Mouse (Mus musculus): ENCODE measurements around the gene Tnfaip3. TPM values are rescaled to one million over a fixed set of nuclear protein-coding genes. Genes with fewer than 3 reads are reported as not detected.

Tnfaip3 gene
- polyA plus RNA-seq, 1 experiment from 2014 or later, result 1.9 TPM

- Histone ChIP-seq H3K27me3 (replicated peaks; ENCODE audit: control insufficient read depth, insufficient read depth, low read length) (no peaks in the 10 kb centered on the region), H3K9me3 (replicated peaks; ENCODE audit: control insufficient read depth, low read length) (no peaks in the 10 kb centered on the region), H3K36me3 (ENCODE audit: control insufficient read depth, insufficient read depth, low read length) (no peaks in the 10 kb centered on the region), H3K4me2 (ENCODE audit: low read length) (no peak overlapping the region), H3K9ac (ENCODE audit: low read length) (no peak overlapping the region), H3K27ac (ENCODE audit: low read depth, low read length) (no peak overlapping the region), H3K4me3 (ENCODE audit: low read depth, low read length) (no peak overlapping the region), H3K4me1 (ENCODE audit: control insufficient read depth, insufficient read depth, low read length) (no peaks in the 10 kb centered on the region)
- 92% methylated on average over 4 of the region's 4 CpGs for WGBS
- ATAC-seq, result no peak
- DNase-seq (ENCODE audit: low spot score), result no peak
Observed at GRCm38 (mm10) chr10:18991057-18991456, 24.4 kb downstream of the Tnfaip3 start.

GRCm38 (mm10) chr10:18987907-18988199 is 27.6 kb downstream of the Tnfaip3 start:
- Histone ChIP-seq H3K4me3 (ENCODE audit: low read depth, low read length) (no peak overlapping the region), H3K36me3 (ENCODE audit: control insufficient read depth, insufficient read depth, low read length) (no peaks in the 10 kb centered on the region), H3K4me1 (ENCODE audit: control insufficient read depth, insufficient read depth, low read length) (no peaks in the 10 kb centered on the region), H3K9ac (ENCODE audit: low read length) (no peak overlapping the region), H3K27me3 (replicated peaks; ENCODE audit: control insufficient read depth, insufficient read depth, low read length) (no peaks in the 10 kb centered on the region), H3K4me2 (ENCODE audit: low read length) (no peak overlapping the region), H3K27ac (ENCODE audit: low read depth, low read length) (no peak overlapping the region), H3K9me3 (replicated peaks; ENCODE audit: control insufficient read depth, low read length) (no peaks in the 10 kb centered on the region)
- DNase-seq (ENCODE audit: low spot score), result no peak
- 71% methylated on average over 2 of the region's 2 CpGs for WGBS
- ATAC-seq, result no peak

DNA sequence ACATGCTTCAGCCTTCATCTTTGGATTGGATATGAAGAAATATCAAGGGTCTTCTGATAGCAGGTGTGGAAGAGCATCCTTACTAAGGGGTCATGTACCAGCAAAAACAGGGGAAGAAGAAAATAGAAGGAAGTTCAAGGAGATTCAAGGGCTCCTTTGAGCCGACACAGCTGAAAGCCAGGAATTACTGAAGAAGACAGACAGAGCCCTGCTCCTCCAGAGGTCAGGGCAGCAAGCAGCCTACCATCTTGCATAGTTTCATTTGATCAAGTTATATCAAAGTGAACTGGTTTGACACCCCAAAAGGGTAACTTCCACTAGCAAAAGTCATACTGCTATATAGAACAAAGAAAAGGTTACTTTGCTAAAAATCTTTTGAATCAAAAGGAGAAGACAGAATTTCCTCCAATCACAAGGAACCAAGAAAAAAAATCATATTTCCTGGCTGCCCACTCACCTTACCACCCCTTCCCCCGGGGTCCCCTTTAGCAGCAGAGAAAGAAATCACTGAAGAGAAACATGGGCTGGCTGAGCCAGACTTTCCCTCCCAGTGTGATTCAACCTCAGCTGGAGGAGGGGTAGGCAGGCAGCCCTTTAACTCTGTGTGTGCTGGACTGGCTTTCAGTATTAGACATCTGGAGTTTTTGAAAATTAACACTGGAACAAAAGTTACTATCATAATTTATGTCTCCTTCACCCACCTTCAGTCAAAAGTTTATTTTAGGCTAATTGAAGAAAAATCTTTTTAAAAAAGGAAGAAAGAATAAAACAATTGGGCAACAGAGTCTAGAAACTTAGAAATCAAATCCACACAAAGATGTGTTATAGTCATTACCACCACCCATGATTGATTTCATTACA is 28.2 kb downstream of the Tnfaip3 start:
- 0 out of 2 replicates have a peak, but pooled peaks have one; percentile 58 for ATAC-seq
- 34% methylated on average over 2 of the region's 2 CpGs for WGBS
- Histone ChIP-seq H3K4me2 (ENCODE audit: low read length) (no peak overlapping the region), H3K4me1 (ENCODE audit: control insufficient read depth, insufficient read depth, low read length) (no peaks in the 10 kb centered on the region), H3K27ac (ENCODE audit: low read depth, low read length) (no peak overlapping the region), H3K9ac (ENCODE audit: low read length) (no peak overlapping the region), H3K4me3 (ENCODE audit: low read depth, low read length) (no peak overlapping the region), H3K9me3 (replicated peaks; ENCODE audit: control insufficient read depth, low read length) (no peaks in the 10 kb centered on the region), H3K36me3 (ENCODE audit: control insufficient read depth, insufficient read depth, low read length) (no peaks in the 10 kb centered on the region), H3K27me3 (replicated peaks; ENCODE audit: control insufficient read depth, insufficient read depth, low read length) (no peaks in the 10 kb centered on the region)
- no peak for DNase-seq (ENCODE audit: low spot score)

GRCm38 (mm10) chr10:18985516-18985915 is 29.9 kb downstream of the Tnfaip3 start:
- no peaks in the 10 kb centered on the region for H3K4me1 ChIP-seq (ENCODE audit: control insufficient read depth, insufficient read depth, low read length)
- H3K27me3 ChIP-seq (replicated peaks; ENCODE audit: control insufficient read depth, insufficient read depth, low read length), result no peaks in the 10 kb centered on the region
- DNase-seq (ENCODE audit: low spot score) (no peak), ATAC-seq (no peak)
- H3K27ac ChIP-seq (ENCODE audit: low read depth, low read length), result no peak overlapping the region
- no peak overlapping the region for H3K9ac ChIP-seq (ENCODE audit: low read length)
- 86% methylated on average over 3 of the region's 3 CpGs for WGBS
- H3K36me3 ChIP-seq (ENCODE audit: control insufficient read depth, insufficient read depth, low read length), result no peaks in the 10 kb centered on the region
- H3K9me3 ChIP-seq (replicated peaks; ENCODE audit: control insufficient read depth, low read length), result no peaks in the 10 kb centered on the region
- H3K4me3 ChIP-seq (ENCODE audit: low read depth, low read length), result no peak overlapping the region
- H3K4me2 ChIP-seq (ENCODE audit: low read length), result no peak overlapping the region

DNA sequence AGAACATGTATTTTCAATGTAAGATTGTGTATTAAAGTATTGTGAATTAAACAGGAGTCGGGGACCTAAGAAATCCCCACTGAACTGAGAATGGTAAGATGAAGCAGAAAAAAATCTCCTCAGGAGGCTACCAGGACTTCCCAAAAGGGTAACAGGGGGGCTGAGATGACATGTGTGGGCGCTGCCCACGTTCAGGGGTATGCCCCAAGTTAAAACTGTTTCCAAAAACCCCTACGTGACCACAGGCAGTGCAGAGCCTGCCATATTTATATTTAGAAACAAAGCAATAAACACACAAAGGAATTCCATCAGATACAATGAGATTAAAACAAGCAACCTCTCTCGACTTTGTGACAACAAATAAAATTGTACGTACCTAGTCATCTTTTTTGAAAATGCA is 31.9 kb downstream of the Tnfaip3 start:
- Histone ChIP-seq H3K4me3 (ENCODE audit: low read depth, low read length) (no peak overlapping the region), H3K4me1 (ENCODE audit: control insufficient read depth, insufficient read depth, low read length) (no peaks in the 10 kb centered on the region), H3K27ac (ENCODE audit: low read depth, low read length) (no peak overlapping the region), H3K36me3 (ENCODE audit: control insufficient read depth, insufficient read depth, low read length) (no peaks in the 10 kb centered on the region), H3K4me2 (ENCODE audit: low read length) (no peak overlapping the region), H3K9me3 (replicated peaks; ENCODE audit: control insufficient read depth, low read length) (no peaks in the 10 kb centered on the region), H3K27me3 (replicated peaks; ENCODE audit: control insufficient read depth, insufficient read depth, low read length) (no peaks in the 10 kb centered on the region), H3K9ac (ENCODE audit: low read length) (no peak overlapping the region)
- 79% methylated on average over 6 of the region's 6 CpGs for WGBS
- DNase-seq (ENCODE audit: low spot score) (no peak), ATAC-seq (no peak)

GRCm38 (mm10) chr10:18974486-18974885 is 41.0 kb downstream of the Tnfaip3 start:
- no peaks in the 10 kb centered on the region for H3K9me3 ChIP-seq (replicated peaks; ENCODE audit: control insufficient read depth, low read length)
- DNase-seq (ENCODE audit: low spot score), result no peak
- H3K4me3 ChIP-seq (ENCODE audit: low read depth, low read length), result no peak overlapping the region
- ATAC-seq, result no peak
- WGBS, result 82% methylated on average over 3 of the region's 3 CpGs
- no peaks in the 10 kb centered on the region for H3K36me3 ChIP-seq (ENCODE audit: control insufficient read depth, insufficient read depth, low read length)
- no peaks in the 10 kb centered on the region for H3K27me3 ChIP-seq (replicated peaks; ENCODE audit: control insufficient read depth, insufficient read depth, low read length)
- no peak overlapping the region for H3K4me2 ChIP-seq (ENCODE audit: low read length)
- H3K27ac ChIP-seq (ENCODE audit: low read depth, low read length), result no peak overlapping the region
- no peaks in the 10 kb centered on the region for H3K4me1 ChIP-seq (ENCODE audit: control insufficient read depth, insufficient read depth, low read length)
- no peak overlapping the region for H3K9ac ChIP-seq (ENCODE audit: low read length)

GRCm38 (mm10) chr10:18966893-18967292 is 48.6 kb downstream of the Tnfaip3 start:
- H3K9me3 ChIP-seq (replicated peaks; ENCODE audit: control insufficient read depth, low read length), result no peaks in the 10 kb centered on the region
- H3K27ac ChIP-seq (ENCODE audit: low read depth, low read length), result no peak overlapping the region
- no peak overlapping the region for H3K9ac ChIP-seq (ENCODE audit: low read length)
- H3K4me3 ChIP-seq (ENCODE audit: low read depth, low read length), result no peak overlapping the region
- DNase-seq (ENCODE audit: low spot score) (no peak), ATAC-seq (no peak)
- H3K4me1 ChIP-seq (ENCODE audit: control insufficient read depth, insufficient read depth, low read length), result no peaks in the 10 kb centered on the region
- H3K27me3 ChIP-seq (replicated peaks; ENCODE audit: control insufficient read depth, insufficient read depth, low read length), result no peaks in the 10 kb centered on the region
- no peaks in the 10 kb centered on the region for H3K36me3 ChIP-seq (ENCODE audit: control insufficient read depth, insufficient read depth, low read length)
- 86% methylated on average over 10 of the region's 10 CpGs for WGBS
- no peak overlapping the region for H3K4me2 ChIP-seq (ENCODE audit: low read length)

DNA sequence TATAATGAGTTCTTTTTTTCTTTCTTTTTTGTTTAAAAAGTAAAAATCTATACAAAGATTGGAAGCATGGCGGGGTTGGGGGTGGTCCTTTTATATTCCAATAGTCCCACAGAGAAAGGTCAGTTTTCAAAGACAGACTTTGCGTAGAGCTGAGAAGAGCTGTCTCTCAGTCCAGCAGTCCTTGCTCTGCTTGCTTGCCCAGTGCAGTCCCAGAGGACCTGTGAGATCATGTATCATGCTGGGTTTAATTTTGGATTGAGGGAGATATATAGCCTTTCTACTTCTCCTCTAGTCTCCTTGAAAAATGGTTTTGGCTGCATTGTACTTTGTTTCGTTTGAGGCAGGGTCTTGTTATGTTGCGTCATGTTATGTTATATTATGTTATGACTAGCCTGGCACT is 49.9 kb downstream of the Tnfaip3 start:
- H3K27ac ChIP-seq (ENCODE audit: low read depth, low read length), result no peak overlapping the region
- H3K27me3 ChIP-seq (replicated peaks; ENCODE audit: control insufficient read depth, insufficient read depth, low read length), result no peaks in the 10 kb centered on the region
- DNase-seq (ENCODE audit: low spot score) (no peak), ATAC-seq (no peak)
- no peak overlapping the region for H3K4me3 ChIP-seq (ENCODE audit: low read depth, low read length)
- no peaks in the 10 kb centered on the region for H3K36me3 ChIP-seq (ENCODE audit: control insufficient read depth, insufficient read depth, low read length)
- H3K9me3 ChIP-seq (replicated peaks; ENCODE audit: control insufficient read depth, low read length), result no peaks in the 10 kb centered on the region
- H3K4me1 ChIP-seq (ENCODE audit: control insufficient read depth, insufficient read depth, low read length), result no peaks in the 10 kb centered on the region
- no peak overlapping the region for H3K9ac ChIP-seq (ENCODE audit: low read length)
- 90% methylated on average over 4 of the region's 4 CpGs for WGBS
- H3K4me2 ChIP-seq (ENCODE audit: low read length), result no peak overlapping the region

DNA sequence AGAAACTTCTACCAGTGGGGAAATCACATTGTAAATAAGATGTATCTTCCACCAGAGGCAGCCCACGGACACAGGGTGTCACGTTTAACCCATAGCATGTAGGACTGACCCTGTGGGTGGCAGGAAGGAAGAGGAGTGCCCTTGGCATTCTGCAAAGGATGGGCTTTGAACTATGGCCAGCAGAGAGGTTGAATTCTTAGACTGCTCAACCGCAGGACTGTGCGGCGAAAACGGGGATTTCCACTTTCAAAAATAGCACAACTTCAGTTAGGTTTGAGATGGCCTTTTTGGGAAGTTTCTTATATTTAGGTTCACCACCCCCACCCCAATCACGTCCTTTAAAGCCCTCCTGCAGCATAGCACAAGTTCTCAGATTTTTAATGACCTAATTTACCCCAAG is 50.6 kb downstream of the Tnfaip3 start:
- H3K4me3 ChIP-seq (ENCODE audit: low read depth, low read length), result no peak overlapping the region
- no peak overlapping the region for H3K4me2 ChIP-seq (ENCODE audit: low read length)
- ATAC-seq (no peak), DNase-seq (ENCODE audit: low spot score) (no peak)
- H3K4me1 ChIP-seq (ENCODE audit: control insufficient read depth, insufficient read depth, low read length), result no peaks in the 10 kb centered on the region
- 88% methylated on average over 7 of the region's 7 CpGs for WGBS
- no peaks in the 10 kb centered on the region for H3K36me3 ChIP-seq (ENCODE audit: control insufficient read depth, insufficient read depth, low read length)
- H3K27ac ChIP-seq (ENCODE audit: low read depth, low read length), result no peak overlapping the region
- H3K27me3 ChIP-seq (replicated peaks; ENCODE audit: control insufficient read depth, insufficient read depth, low read length), result no peaks in the 10 kb centered on the region
- H3K9me3 ChIP-seq (replicated peaks; ENCODE audit: control insufficient read depth, low read length), result no peaks in the 10 kb centered on the region
- no peak overlapping the region for H3K9ac ChIP-seq (ENCODE audit: low read length)

Data from forebrain, embryonic 14.5 days (tissue).